Mouse (Mus musculus) MEL (cell line): ENCODE measurements at regions not wholly inside any gene's neighbourhood (a gene's known extent, or its start where the extent isn't known, plus 50 kb on each side); places are given as distances from the start of the nearest gene placed in this dataset.

Experiments used
- CTCF ChIP-seq, 3 experiments: IDR thresholded peaks in 2 of 3; conservative IDR thresholded peaks in 1 of 3; 2 replicates each; pipeline ENCODE4 v1.5.1; 2011 to 2012; ENCODE audit warnings: low read length in 3 of 3, low read depth in 2 of 3, mild to moderate bottlenecking in 2 of 3, improper control_type of control experiment in 1 of 3, inconsistent platforms in 1 of 3, mixed read lengths in 1 of 3, moderate library complexity in 1 of 3; ENCODE audit not compliant: control insufficient read depth in 1 of 3, insufficient read depth in 1 of 3, poor library complexity in 1 of 3, severe bottlenecking in 1 of 3
- GABPA ChIP-seq: IDR thresholded peaks from 2 replicates; pipeline ENCODE4 v1.6.1; 2012; ENCODE audit warnings: low read depth, mild to moderate bottlenecking, inconsistent platforms, low read length, improper control_type of control experiment, moderate library complexity
- MAFK ChIP-seq: IDR thresholded peaks from 2 replicates; pipeline ENCODE4 v1.6.1; 2011; ENCODE audit warnings: low read depth, mild to moderate bottlenecking, low read length, improper control_type of control experiment, borderline replicate concordance
- MAX ChIP-seq: IDR thresholded peaks from 2 replicates; pipeline ENCODE4 v1.6.1; 2011; ENCODE audit warnings: low read length, improper control_type of control experiment
- POLR2A ChIP-seq, 2 experiments: IDR thresholded peaks; 2 replicates each; pipeline ENCODE4 v1.6.1; 2011 to 2012; ENCODE audit warnings: low read length in 2 of 2, mild to moderate bottlenecking in 2 of 2, control low read depth in 1 of 2, improper control_type of control experiment in 1 of 2, low read depth in 1 of 2, moderate library complexity in 1 of 2; ENCODE audit not compliant: control insufficient read depth in 1 of 2, insufficient read depth in 1 of 2, poor library complexity in 1 of 2
- ZNF384 ChIP-seq: IDR thresholded peaks from 2 replicates; pipeline ENCODE4 v1.6.1; 2012; ENCODE audit warnings: low read depth, mild to moderate bottlenecking, inconsistent platforms, low read length, improper control_type of control experiment

GRCm38 (mm10) chr5:74143994-74144393 is 51.1 kb upstream of the Rasl11b start:
- TF ChIP-seq POLR2A (IDR thresholded peaks at IDR 0.05; ENCODE audit: control insufficient read depth in 1 of 2, insufficient read depth in 1 of 2, low read depth in 1 of 2, low read length in 2 of 2, poor library complexity in 1 of 2) (no peak), ZNF384 (no peak), MAX (no peak), MAFK (no peak; the same call in 1 of the 2 replicates), CTCF (IDR thresholded peaks at IDR 0.05 in 2 of 3, conservative IDR thresholded peaks at IDR 0.05 in 1 of 3; ENCODE audit: control insufficient read depth in 1 of 3, insufficient read depth in 1 of 3, low read depth in 2 of 3, low read length in 3 of 3, poor library complexity in 1 of 3, severe bottlenecking in 1 of 3) (no peak), GABPA (no peak)
